Mouse (Mus musculus) midbrain, postnatal 0 days (tissue): ENCODE measurements around the gene Rmdn3. TPM values are rescaled to one million over a fixed set of nuclear protein-coding genes. Genes with fewer than 3 reads are reported as not detected.
A peak's percentile ranks its signal among the peaks of the same experiment; 100 is the strongest.

Experiments used
- ATAC-seq: fragments of 200-750 bp; cut with Nextera tagmentation; 2 replicates; pipeline ENCODE4 v1.8.0; 2017; ENCODE audit warnings: moderate number of reproducible peaks, mild to moderate bottlenecking, moderate TSS enrichment, moderate library complexity; ENCODE audit not compliant: low FRiP score
- DNase-seq: peaks from one replicate; pipeline ENCODE4 v3.0.0-alpha.2; 2015; ENCODE audit warnings: low spot score
- H3K27ac ChIP-seq: fragments of 300-500 bp; sonication (generic); 2 replicates; pipeline ENCODE4 v1.5.1; 2014; ENCODE audit warnings: low read depth, mild to moderate bottlenecking, low read length, mixed read lengths
- H3K27me3 ChIP-seq: fragments of 300-500 bp; sonication (generic); 2 replicates; pipeline ENCODE4 v1.6.1; 2014; ENCODE audit warnings: low read length, control low read depth, mixed read lengths; ENCODE audit not compliant: insufficient read depth
- H3K36me3 ChIP-seq: fragments of 300-500 bp; sonication (generic); 2 replicates; pipeline ENCODE4 v1.6.1; 2014; ENCODE audit warnings: low read length, control low read depth, mixed read lengths; ENCODE audit not compliant: insufficient read depth
- H3K4me1 ChIP-seq: fragments of 300-500 bp; sonication (generic); 2 replicates; pipeline ENCODE4 v1.6.1; 2014; ENCODE audit warnings: mild to moderate bottlenecking, control low read depth, antibody characterized with exemption, low read length, mixed read lengths; ENCODE audit not compliant: insufficient read depth
- H3K4me2 ChIP-seq: fragments of 300-500 bp; sonication (generic); 2 replicates; pipeline ENCODE4 v1.6.1; 2014; ENCODE audit warnings: low read depth, mild to moderate bottlenecking, low read length, mixed read lengths; ENCODE audit not compliant: poor library complexity, severe bottlenecking
- H3K4me3 ChIP-seq: fragments of 300-500 bp; sonication (generic); 2 replicates; pipeline ENCODE4 v1.5.1; 2014; ENCODE audit warnings: low read depth, mild to moderate bottlenecking, low read length, moderate library complexity
- H3K9ac ChIP-seq: fragments of 300-500 bp; sonication (generic); replicated peaks from 2 replicates; pipeline ENCODE4 v1.6.1; 2014; ENCODE audit warnings: mild to moderate bottlenecking, low read length, moderate library complexity, mixed read lengths; ENCODE audit not compliant: poor library complexity, severe bottlenecking
- H3K9me3 ChIP-seq: fragments of 300-500 bp; sonication (generic); 2 replicates; pipeline ENCODE4 v1.6.1; 2016; ENCODE audit warnings: low read length, control low read depth
- CTCF ChIP-seq: IDR thresholded peaks from 2 replicates; pipeline ENCODE4 v1.5.1; 2016; ENCODE audit warnings: antibody characterized with exemption, mild to moderate bottlenecking
- WGBS: fragments of 180-500 bp; shearing (Covaris S2); extraction: QIAGEN DNeasy Blood & Tissue Kit; methylation state at CpG from one replicate; pipeline ENCODE4 v1.1.7; 2014; 5-methylcytosine and 5-hydroxymethylcytosine counted together
- polyA plus RNA-seq: library from polyadenylated mRNA; unstranded; fragments of >200 nt; fragmentation: Nextera tagmentation; extraction: Ambion mirVana; gene quantifications from 2 replicates; pipeline ENCODE4 v1.2.1, GENCODE M21; 2015
- total RNA-seq: library from RNA; depleted of rRNA; stranded (reverse); fragments of >200 nt; gene quantifications from 2 replicates; pipeline ENCODE4 v1.2.3, GENCODE M21; 2014

Rmdn3 gene
- total and polyA plus RNA-seq, 2 experiments from 2014 or later, result 34.8 to 43.1 TPM

GRCm38 (mm10) chr2:119152255-119152654 lies 4.6 kb downstream of the Rmdn3 start:
- Histone ChIP-seq H3K27ac (no peak overlapping the region), H3K4me3 (no peak overlapping the region), H3K9ac (no peak overlapping the region), H3K9me3 (no peaks in the 10 kb centered on the region), H3K27me3 (no peaks in the 10 kb centered on the region), H3K4me1 (peaks cover 8% of the 10 kb centered on the region; the same call in 1 of the 2 replicates), H3K4me2 (no peak overlapping the region), H3K36me3 (peaks cover 54% of the 10 kb centered on the region)
- no peak for DNase-seq
- TF ChIP-seq CTCF, result no peak
- 86% methylated on average over 6 of the region's 6 CpGs for WGBS
- no peak for ATAC-seq

GRCm38 (mm10) chr2:119147775-119148174 lies 9.1 kb downstream of the Rmdn3 start:
- H3K27me3 ChIP-seq, result no peaks in the 10 kb centered on the region
- no peak for TF ChIP-seq CTCF
- H3K27ac ChIP-seq, result no peak overlapping the region
- H3K4me2 ChIP-seq, result no peak overlapping the region
- no peak for DNase-seq
- H3K36me3 ChIP-seq, result peaks cover 65% of the 10 kb centered on the region
- H3K9ac ChIP-seq, result no peak overlapping the region
- no peak for ATAC-seq
- no peak overlapping the region for H3K4me3 ChIP-seq
- WGBS, result 96% methylated on average over 8 of the region's 8 CpGs
- H3K9me3 ChIP-seq, result no peaks in the 10 kb centered on the region
- H3K4me1 ChIP-seq, result no peaks in the 10 kb centered on the region

GRCm38 (mm10) chr2:119147160-119147678 lies 9.6 kb downstream of the Rmdn3 start:
- DNase-seq (no peak), ATAC-seq (no peak)
- no peak overlapping the region for H3K4me2 ChIP-seq
- no peak for TF ChIP-seq CTCF
- H3K4me1 ChIP-seq, result no peaks in the 10 kb centered on the region
- no peak overlapping the region for H3K4me3 ChIP-seq
- WGBS, result 87% methylated on average over 22 of the region's 22 CpGs
- no peak overlapping the region for H3K9ac ChIP-seq
- peaks cover 65% of the 10 kb centered on the region for H3K36me3 ChIP-seq
- no peaks in the 10 kb centered on the region for H3K9me3 ChIP-seq
- no peak overlapping the region for H3K27ac ChIP-seq
- H3K27me3 ChIP-seq, result no peaks in the 10 kb centered on the region

- Histone ChIP-seq H3K36me3 (peaks cover 65% of the 10 kb centered on the region), H3K27me3 (no peaks in the 10 kb centered on the region), H3K4me3 (no peak overlapping the region), H3K27ac (no peak overlapping the region), H3K4me1 (no peaks in the 10 kb centered on the region), H3K9me3 (no peaks in the 10 kb centered on the region), H3K4me2 (no peak overlapping the region), H3K9ac (no peak overlapping the region)
- no peak for DNase-seq
- ATAC-seq, result no peak
- 74% methylated on average over 6 of the region's 6 CpGs for WGBS
- TF ChIP-seq CTCF, result no peak
These were observed 10.4 kb downstream of the Rmdn3 start for GRCm38 (mm10) chr2:119146435-119146834.

GRCm38 (mm10) chr2:119145199-119145598 lies 11.6 kb downstream of the Rmdn3 start:
- Histone ChIP-seq H3K4me1 (no peaks in the 10 kb centered on the region), H3K4me3 (no peak overlapping the region), H3K4me2 (no peak overlapping the region), H3K27ac (no peak overlapping the region), H3K27me3 (no peaks in the 10 kb centered on the region), H3K9me3 (no peaks in the 10 kb centered on the region), H3K36me3 (peaks cover 60% of the 10 kb centered on the region), H3K9ac (no peak overlapping the region)
- peak; percentile 41 for TF ChIP-seq CTCF
- DNase-seq (no peak), ATAC-seq (no peak)
- WGBS, result 94% methylated on average over 2 of the region's 2 CpGs

GRCm38 (mm10) chr2:119136346-119136898 lies 20.4 kb downstream of the Rmdn3 start:
- ATAC-seq (no peak), DNase-seq (no peak)
- no peak overlapping the region for H3K9ac ChIP-seq
- H3K4me3 ChIP-seq, result no peak overlapping the region
- 90% methylated on average over 5 of the region's 5 CpGs for WGBS
- no peak overlapping the region for H3K4me2 ChIP-seq
- no peak for TF ChIP-seq CTCF
- no peaks in the 10 kb centered on the region for H3K27me3 ChIP-seq
- H3K27ac ChIP-seq, result no peak overlapping the region
- H3K4me1 ChIP-seq, result no peaks in the 10 kb centered on the region
- H3K9me3 ChIP-seq, result no peaks in the 10 kb centered on the region
- H3K36me3 ChIP-seq, result peaks cover 35% of the 10 kb centered on the region
